Mouse (Mus musculus) thymus, adult 2 months (tissue): Measurements from ENCODE around the gene Olfr801. TPM values are rescaled to one million over a fixed set of nuclear protein-coding genes. Genes with fewer than 3 reads are reported as not detected.

Experiments used
- DNase-seq: peaks from one replicate; pipeline ENCODE4 v3.0.0; 2021
- H3K27ac ChIP-seq: fragments of 200-500 bp; 2 replicates; pipeline ENCODE4 v1.5.1; 2012; ENCODE audit warnings: low read length, control low read depth; ENCODE audit not compliant: control insufficient read depth, insufficient read depth
- H3K27me3 ChIP-seq: fragments of 200-500 bp; 2 replicates; pipeline ENCODE4 v1.6.1; 2012; ENCODE audit warnings: mild to moderate bottlenecking, low read length, moderate library complexity, mixed read lengths; ENCODE audit not compliant: control insufficient read depth, insufficient read depth
- H3K36me3 ChIP-seq: fragments of 200-500 bp; 2 replicates; pipeline ENCODE4 v1.6.1; 2012; ENCODE audit warnings: mild to moderate bottlenecking, low read length, moderate library complexity; ENCODE audit not compliant: control insufficient read depth, insufficient read depth
- H3K4me1 ChIP-seq: fragments of 200-500 bp; replicated peaks from 2 replicates; pipeline ENCODE4 v1.6.1; 2012; ENCODE audit warnings: low read length; ENCODE audit not compliant: control insufficient read depth, insufficient read depth
- H3K4me3 ChIP-seq: fragments of 200-500 bp; 2 replicates; pipeline ENCODE4 v1.5.1; 2012; ENCODE audit warnings: mild to moderate bottlenecking, low read length, control low read depth, moderate library complexity; ENCODE audit not compliant: control insufficient read depth, insufficient read depth
- CTCF ChIP-seq: fragments of 200-500 bp; IDR thresholded peaks from 2 replicates; pipeline ENCODE4 v1.5.1; 2012; ENCODE audit warnings: mild to moderate bottlenecking, control low read depth, low read length, moderate library complexity, borderline replicate concordance; ENCODE audit not compliant: control insufficient read depth, poor library complexity, insufficient read depth; ENCODE audit errors: extremely low read depth
- POLR2A ChIP-seq: fragments of 200-500 bp; IDR thresholded peaks from 2 replicates; pipeline ENCODE4 v1.6.1; 2012; ENCODE audit warnings: mild to moderate bottlenecking, low read length, control low read depth, moderate library complexity; ENCODE audit not compliant: control insufficient read depth, poor library complexity, insufficient read depth; ENCODE audit errors: extremely low read depth
- WGBS: fragments of 180-500 bp; shearing (Covaris S2); methylation state at CpG from one replicate; pipeline ENCODE4 v1.1.7; 2018; 5-methylcytosine and 5-hydroxymethylcytosine counted together
- polyA plus RNA-seq: library from polyadenylated mRNA; depleted of rRNA; stranded (reverse); fragments of >200 nt; gene quantifications from 2 replicates; pipeline ENCODE4 v1.2.3, GENCODE M21; 2012; rRNA removed

The Olfr801 gene
- polyA plus RNA-seq, 1 experiment: not detected

GRCm38 (mm10) chr10:129627834-129628233 is 45.8 kb downstream of the Olfr801 start, which contains the start of gene Olfr798:
TSS of gene Olfr798 (minus strand) at chr10:129627934.
- 85% methylated on average over 1 of the region's 1 CpGs for WGBS
- Histone ChIP-seq H3K27ac (no peak within 1 kb of the TSS), H3K4me3 (no peak within 1 kb of the TSS), H3K36me3 (no peaks in the 10 kb centered on the region), H3K4me1 (no peaks in the 10 kb centered on the region), H3K27me3 (no peaks in the 10 kb centered on the region)
- TF ChIP-seq CTCF (no peak), POLR2A (no peak)
- DNase-seq: no peak

- no peaks in the 10 kb centered on the region for H3K4me1 ChIP-seq
- no peak for DNase-seq
- no peaks in the 10 kb centered on the region for H3K36me3 ChIP-seq
- H3K4me3 ChIP-seq: no peak overlapping the region
- H3K27ac ChIP-seq: no peak overlapping the region
- TF ChIP-seq POLR2A: no peak
- no peak for TF ChIP-seq CTCF
- H3K27me3 ChIP-seq: no peaks in the 10 kb centered on the region
These were observed 50.4 kb downstream of the Olfr801 start for GRCm38 (mm10) chr10:129623251-129623650.

GRCm38 (mm10) chr10:129621724-129622123 is 51.9 kb downstream of the Olfr801 start:
- Histone ChIP-seq H3K4me1 (no peaks in the 10 kb centered on the region), H3K27ac (no peak overlapping the region), H3K27me3 (no peaks in the 10 kb centered on the region), H3K4me3 (no peak overlapping the region), H3K36me3 (no peaks in the 10 kb centered on the region)
- TF ChIP-seq CTCF (no peak), POLR2A (no peak)
- WGBS: 26% methylated on average over 1 of the region's 1 CpGs
- DNase-seq: no peak

Other genes with a start within 250 kb of the Olfr801 start
- gene Olfr786, start 246.6 kb downstream of the Olfr801 start, polyA plus RNA-seq: not detected in 2 replicates
- not detected in 2 replicates for gene Olfr787, start 212.0 kb downstream of the Olfr801 start, polyA plus RNA-seq
- not detected in 2 replicates for gene Olfr788, start 202.9 kb downstream of the Olfr801 start, polyA plus RNA-seq
- not detected in 2 replicates for gene Olfr789, start 189.1 kb downstream of the Olfr801 start, polyA plus RNA-seq
- not detected in 2 replicates for gene Olfr790, start 175.4 kb downstream of the Olfr801 start, polyA plus RNA-seq
- not detected in 2 replicates for gene Olfr791, start 152.1 kb downstream of the Olfr801 start, polyA plus RNA-seq
- gene Olfr792, start 134.7 kb downstream of the Olfr801 start, polyA plus RNA-seq: not detected in 2 replicates
- not detected in 2 replicates for gene Olfr794, start 106.2 kb downstream of the Olfr801 start, polyA plus RNA-seq
- gene Olfr796, start 61.3 kb downstream of the Olfr801 start, polyA plus RNA-seq: not detected in 2 replicates
- not detected in 2 replicates for gene Olfr798, start 45.9 kb downstream of the Olfr801 start, polyA plus RNA-seq
- not detected in 2 replicates for gene Olfr799, start 36.4 kb downstream of the Olfr801 start, polyA plus RNA-seq
- gene Olfr800, start 16.2 kb downstream of the Olfr801 start, polyA plus RNA-seq: not detected in 2 replicates
- gene Olfr802, start 14.3 kb upstream of the Olfr801 start, polyA plus RNA-seq: not detected in 2 replicates
- gene Olfr803, start 20.4 kb upstream of the Olfr801 start, polyA plus RNA-seq: not detected in 2 replicates
- gene Olfr804, start 29.3 kb upstream of the Olfr801 start, polyA plus RNA-seq: not detected in 2 replicates
- gene Olfr805, start 55.5 kb upstream of the Olfr801 start, polyA plus RNA-seq: not detected in 2 replicates
- not detected in 2 replicates for gene Olfr806, start 68.1 kb upstream of the Olfr801 start, polyA plus RNA-seq
- not detected in 2 replicates for gene Olfr807, start 83.9 kb upstream of the Olfr801 start, polyA plus RNA-seq
- gene Olfr808, start 91.6 kb upstream of the Olfr801 start, polyA plus RNA-seq: not detected in 2 replicates
- not detected in 2 replicates for gene Olfr809, start 100.8 kb upstream of the Olfr801 start, polyA plus RNA-seq
- gene Olfr810, start 121.1 kb upstream of the Olfr801 start, polyA plus RNA-seq: not detected in 2 replicates
- gene Olfr811, start 130.5 kb upstream of the Olfr801 start, polyA plus RNA-seq: not detected in 2 replicates
- not detected in 2 replicates for gene Olfr812, start 172.2 kb upstream of the Olfr801 start, polyA plus RNA-seq
- gene Olfr813, start 181.5 kb upstream of the Olfr801 start, polyA plus RNA-seq: not detected in 2 replicates
- not detected in 2 replicates for gene Olfr814, start 206.0 kb upstream of the Olfr801 start, polyA plus RNA-seq
- not detected in 2 replicates for gene Olfr815, start 232.0 kb upstream of the Olfr801 start, polyA plus RNA-seq
- gene Olfr816, start 241.7 kb upstream of the Olfr801 start, polyA plus RNA-seq: not detected in 2 replicates